Mouse (Mus musculus) kidney, adult 11 months (tissue): Measurements from ENCODE around the gene Lsm10.

ENCODE experiments used
- DNase-seq: peaks from one replicate; pipeline ENCODE4 v3.0.0; 2022

Gene Lsm10

DNA sequence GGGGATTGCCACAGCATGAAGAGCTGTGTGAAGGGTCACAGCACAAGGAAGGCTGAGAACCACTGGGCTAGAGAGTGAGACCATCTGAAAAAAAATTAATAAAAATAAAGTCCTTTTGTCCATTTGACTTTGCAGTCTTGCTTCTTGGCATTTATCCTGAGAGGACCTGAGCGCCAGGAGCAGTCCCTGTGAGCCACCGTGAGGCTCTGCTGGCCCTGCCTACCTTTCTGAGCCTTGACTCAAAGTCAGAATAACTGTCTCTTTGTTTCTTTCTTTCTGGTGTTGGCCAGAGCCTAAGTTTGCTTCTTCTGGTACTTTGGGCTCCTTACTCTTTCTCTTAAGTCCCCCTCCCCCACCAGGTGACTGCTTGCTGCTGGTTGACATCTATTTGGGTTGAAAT lies 24.1 kb downstream of the Lsm10 start:
- no peak for DNase-seq

DNA sequence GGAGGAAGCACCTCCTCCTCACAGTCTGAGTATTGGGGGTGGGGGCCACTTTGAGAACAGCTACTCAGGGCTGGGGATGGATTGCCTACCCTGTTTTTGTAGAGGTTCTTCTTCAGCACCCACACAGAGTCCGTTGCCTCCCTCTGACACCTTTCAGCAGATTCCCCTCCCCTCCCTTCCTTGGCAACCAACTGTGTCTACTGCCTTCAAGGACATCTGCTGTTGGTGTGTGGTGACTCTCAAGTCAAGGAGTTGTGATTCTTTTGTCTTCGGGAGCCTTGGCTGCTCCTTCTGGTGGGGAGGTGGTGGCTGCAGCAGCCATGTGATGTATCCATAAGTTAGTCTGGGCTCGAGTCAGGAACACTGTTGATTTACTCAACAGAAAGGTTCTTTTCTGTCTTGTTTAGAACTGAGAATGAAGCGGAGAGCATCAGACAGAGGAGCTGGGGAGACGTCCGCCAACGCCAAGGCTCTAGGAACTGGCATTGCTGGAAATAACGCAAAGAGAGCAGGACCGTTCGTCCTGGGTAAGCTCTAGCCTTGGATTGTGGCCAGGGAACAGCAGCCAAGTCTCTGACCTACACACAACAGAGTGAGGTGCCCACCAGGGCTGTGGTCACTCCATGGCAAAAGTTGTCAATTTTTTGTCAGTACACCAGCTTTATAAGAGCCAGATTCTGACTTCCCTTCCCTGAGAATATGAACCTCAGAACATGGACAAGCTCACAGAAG lies 27.1 kb downstream of the Lsm10 start:
- no peak for DNase-seq

DNA sequence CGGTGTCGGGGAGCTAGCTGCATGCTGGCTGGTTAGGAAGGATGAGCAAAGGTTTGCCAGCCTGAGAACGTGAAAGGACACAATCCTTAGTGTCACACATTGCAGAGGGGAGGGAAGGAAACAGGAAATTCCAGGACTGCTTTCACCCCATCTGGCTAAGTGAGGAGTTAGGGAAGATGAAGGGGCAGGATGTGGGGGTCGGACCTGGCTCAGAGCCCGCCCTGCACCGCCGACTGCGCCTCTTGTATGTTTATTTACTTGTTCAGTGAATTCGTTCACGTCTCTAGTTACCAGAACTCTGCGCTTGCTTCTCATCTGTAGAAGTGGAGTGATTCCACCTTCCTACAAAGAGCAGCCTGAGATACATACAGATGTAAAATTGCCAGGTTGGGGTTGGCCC lies 34.1 kb downstream of the Lsm10 start:
- DNase-seq = peak; percentile 62

DNA sequence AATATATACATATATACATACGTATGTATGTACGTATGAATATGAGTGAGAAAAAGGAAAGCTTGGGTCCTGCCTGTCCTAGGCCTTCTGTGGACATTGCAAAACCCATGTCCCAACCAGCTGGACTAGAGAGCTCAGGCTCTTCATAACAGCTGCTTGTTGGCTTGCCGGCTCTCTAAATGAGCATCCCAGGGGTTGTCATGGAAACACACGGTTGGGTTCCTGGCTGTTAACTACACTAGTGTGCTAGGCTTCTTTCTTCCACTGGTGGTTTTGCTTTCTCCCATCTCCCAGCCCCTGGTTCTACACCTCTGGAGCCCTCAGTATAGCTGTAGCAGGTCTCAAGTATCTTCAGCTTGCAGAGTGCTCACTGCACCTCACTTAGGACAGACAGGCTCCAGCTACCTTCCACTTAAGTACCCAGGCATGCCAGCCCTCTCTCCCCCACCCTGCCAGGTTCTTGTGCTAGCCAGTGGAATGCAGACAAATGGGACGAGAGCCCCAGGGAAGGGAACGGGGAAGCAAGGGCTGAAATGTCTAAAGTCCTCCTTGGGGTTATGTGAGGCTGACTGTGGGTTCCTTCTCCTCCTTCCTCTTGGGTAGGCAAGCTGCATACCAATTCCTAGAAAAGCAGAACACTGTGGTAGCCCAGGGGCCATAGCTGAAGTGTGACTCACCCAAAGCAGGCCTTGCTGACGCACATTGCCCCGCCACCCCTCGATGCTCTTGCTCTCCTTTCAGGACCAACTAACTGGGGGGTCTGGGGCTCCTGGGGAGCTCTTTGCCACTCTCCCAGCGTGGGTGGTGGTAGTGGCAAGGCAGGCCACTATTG lies 35.1 kb downstream of the Lsm10 start:
- peak; percentile 75 for DNase-seq

DNA sequence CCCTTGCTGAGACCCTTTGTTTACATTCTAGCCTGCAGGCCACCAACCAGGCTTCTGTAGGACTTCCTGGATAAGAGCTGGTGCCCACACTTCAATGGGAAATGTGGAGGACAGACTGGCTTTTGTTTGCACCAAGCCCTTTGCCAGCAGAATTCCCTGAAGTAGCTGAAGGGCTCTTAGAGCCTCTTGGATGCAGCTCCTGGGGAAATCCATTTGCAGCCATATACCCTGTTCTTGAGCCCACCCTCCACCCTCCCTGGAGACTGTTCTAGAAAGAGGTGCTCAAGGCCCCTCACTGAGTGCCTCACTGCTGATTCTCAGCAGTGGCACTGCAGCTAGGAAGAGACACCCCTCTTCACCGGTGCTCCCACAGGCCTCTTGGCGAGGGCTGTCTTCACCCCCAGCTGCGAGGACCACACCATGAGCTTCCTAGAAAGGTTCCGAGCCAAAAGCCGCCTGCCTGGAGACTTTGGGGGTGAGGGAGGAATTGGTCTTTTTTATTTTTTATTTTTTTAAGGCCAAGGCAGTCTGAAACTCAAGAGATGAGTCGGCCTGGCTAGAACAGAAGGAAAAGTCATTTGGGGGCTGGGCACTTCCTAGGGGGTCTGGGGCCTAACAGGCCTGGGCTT lies 36.3 kb downstream of the Lsm10 start:
- no peak for DNase-seq

DNA sequence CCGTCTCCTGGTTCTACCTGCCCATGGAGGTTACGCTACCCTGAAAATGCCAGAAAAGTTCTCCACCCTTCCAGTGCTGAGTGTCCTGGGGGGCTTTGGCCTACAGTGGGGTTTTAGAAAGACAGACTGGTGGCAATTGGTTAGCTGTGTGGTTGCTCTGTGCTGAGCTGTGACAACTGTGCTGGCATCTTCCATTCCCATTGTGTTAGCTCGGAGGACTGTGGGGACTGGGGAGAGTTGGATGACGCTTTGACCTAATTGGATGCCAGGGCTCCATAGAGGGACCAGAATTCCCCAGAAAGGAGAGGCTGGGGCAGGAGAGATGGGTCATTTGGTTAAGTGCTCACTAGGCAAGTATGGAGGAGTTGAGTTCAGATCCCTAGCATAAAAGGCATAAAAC lies 37.8 kb downstream of the Lsm10 start:
- DNase-seq = no peak

DNA sequence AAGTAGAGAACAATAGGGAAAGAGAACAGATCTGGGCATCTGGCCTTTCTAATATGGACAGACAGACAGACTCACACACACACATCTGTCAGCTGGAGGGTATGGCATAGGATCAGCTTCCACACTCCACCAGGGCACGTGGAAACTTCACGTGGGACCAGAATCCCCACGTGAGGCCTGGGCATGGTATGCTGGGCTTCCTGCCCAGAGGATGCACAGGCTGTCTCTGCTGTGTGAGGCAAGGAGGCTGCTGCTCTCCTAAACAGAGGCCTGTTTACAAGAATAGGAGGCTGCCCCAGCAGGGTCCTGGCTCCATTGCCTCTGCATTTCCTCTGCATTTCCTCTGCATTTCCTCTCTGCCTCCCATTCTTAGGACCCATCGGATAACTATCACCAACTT lies 38.2 kb downstream of the Lsm10 start:
- DNase-seq = no peak

DNA sequence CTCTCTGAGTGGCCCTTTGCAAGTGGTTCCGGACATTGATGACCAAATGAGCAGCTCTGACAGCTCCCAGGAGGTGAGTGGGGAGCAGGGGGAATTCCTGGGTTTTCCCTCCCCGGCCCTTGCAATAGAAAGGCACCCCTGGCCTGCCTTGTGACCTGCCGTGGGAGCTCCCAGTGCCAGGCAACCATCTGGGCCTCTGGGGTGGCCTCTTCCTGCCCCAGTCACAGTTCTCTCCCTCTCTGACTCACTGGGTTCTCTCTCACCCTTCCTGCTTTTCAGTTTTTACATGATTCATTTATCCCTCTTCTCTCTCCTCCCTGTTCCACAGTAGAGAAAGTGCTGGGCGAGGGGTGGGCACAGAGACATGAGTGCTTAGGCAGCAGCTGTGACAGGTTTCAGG lies 41.4 kb downstream of the Lsm10 start:
- no peak for DNase-seq

DNA sequence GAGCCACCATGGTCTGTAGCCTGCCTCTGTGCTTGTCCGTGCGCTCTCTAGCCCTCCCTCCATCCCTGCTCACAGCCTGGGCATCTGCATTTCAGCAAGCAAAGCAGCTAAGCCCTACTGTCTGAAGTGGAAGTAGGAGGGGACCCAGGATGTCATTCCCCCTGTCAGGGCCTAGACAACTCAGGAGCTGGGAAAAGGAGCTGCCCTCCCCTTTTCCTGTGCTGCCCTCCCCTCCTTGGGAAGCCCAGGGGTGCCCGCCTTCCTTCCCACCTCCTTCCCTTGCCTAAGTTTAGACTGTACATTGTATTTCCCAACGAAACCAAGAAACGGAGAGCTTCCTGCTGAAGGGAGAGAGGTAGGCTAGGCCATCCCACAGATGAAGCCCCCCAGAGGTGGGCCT lies 44.6 kb downstream of the Lsm10 start:
- DNase-seq = no peak

DNA sequence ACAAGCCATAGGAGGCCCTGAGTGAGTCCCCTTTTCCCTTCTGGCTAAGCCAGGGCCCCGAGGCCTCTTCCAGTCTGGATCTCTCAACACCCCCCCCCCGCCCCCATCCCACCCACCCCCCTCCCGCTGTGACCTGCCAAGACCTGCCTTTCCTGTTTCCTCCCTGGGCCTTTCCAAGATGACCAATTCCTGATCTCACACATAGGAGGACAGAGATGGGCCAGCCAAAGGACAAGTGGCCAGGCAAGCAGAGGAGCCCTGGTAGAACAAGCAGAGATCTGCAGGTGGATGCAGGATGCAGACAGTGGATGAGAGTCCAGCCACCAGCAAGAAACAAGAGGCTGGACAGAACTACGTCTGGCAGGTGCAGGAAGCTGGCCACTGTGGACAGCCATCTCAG lies 49.0 kb downstream of the Lsm10 start:
- DNase-seq = no peak

DNA sequence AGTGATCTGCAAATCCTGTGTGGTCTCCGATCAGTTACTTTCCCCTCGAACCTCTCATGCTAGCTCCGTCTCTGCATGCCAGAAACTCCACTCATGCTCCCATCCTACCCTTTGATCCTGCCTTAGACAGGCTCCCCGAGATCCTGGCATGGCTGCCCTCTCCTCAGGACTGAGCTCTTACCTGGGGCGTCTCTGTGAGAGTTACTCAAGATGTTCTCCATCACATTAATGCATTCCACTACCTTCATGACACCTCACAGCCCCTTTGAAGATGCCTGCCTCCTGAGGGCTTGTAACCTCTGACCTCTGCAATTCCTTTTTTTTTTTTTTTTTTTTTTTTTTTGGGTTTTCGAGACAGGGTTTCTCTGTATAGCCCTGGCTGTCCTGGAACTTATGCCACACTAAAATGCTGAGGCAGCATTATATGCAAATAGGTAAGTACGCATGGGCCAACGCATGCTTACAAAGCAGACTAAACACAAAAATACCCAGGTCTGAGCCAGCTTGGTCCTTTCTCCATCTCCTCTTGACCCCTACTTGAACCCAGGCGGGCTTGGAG lies 50.6 kb downstream of the Lsm10 start:
- DNase-seq = no peak

DNA sequence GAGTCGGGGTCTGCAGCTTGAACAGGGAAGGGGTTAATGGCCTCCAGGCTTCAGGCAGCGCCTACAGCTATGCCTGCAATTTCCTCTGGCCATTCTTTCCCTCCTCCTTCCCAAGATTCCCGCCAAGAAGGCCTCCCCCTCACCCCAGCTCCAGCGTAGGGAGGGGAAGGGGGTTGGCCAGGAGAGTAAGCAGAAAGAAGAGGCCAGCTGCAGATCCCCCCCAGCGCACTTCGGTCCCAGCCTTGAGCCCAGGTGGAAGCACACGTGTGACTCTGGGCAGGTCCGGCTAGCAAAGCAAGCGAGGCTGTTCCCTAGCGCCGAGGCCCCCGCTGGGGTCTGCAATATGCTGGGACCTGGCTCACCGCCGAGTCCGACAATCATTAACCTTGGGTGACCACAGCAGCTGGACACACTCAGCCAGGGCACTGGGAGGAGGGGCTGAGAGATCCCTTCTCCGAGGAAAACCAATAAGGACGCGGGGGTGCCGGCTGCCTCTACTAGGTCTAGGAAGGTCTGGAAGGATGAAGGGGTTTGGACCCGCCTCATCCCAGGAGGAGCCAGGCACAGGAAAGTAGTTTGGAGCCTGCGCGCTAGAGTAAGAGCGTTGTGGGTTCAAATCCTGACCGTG lies 51.2 kb downstream of the Lsm10 start, which contains the start of gene Eva1b:
Eva1b (plus strand) TSS at position 212 of the 628 bp plus-strand sequence.
- DNase-seq = peak; percentile 93
